Mouse (Mus musculus) spleen, adult 2 months (tissue): ENCODE data around the gene Gulp1. TPM values are rescaled to one million over a fixed set of nuclear protein-coding genes. Genes with fewer than 3 reads are reported as not detected.

Source experiments
- DNase-seq, 2 experiments: peaks; one replicate each; pipeline versions ENCODE4 v3.0.0 to v3.0.0-alpha.2; 2012 to 2021; ENCODE audit warnings: low spot score in 2 of 2, low read depth in 1 of 2
- H3K27ac ChIP-seq: fragments of 200-500 bp; 2 replicates; pipeline ENCODE4 v1.5.1; 2012; ENCODE audit warnings: low read length, inconsistent platforms; ENCODE audit not compliant: insufficient read depth
- H3K27me3 ChIP-seq: fragments of 200-500 bp; 2 replicates; pipeline ENCODE4 v1.6.1; 2012; ENCODE audit warnings: mild to moderate bottlenecking, moderate library complexity, low read length, inconsistent platforms; ENCODE audit not compliant: control insufficient read depth, insufficient read depth
- H3K36me3 ChIP-seq: fragments of 200-500 bp; 2 replicates; pipeline ENCODE4 v1.6.1; 2012; ENCODE audit warnings: mild to moderate bottlenecking, low read length, inconsistent platforms; ENCODE audit not compliant: control insufficient read depth, insufficient read depth
- H3K4me1 ChIP-seq: fragments of 200-500 bp; 2 replicates; pipeline ENCODE4 v1.6.1; 2011; ENCODE audit warnings: inconsistent platforms; ENCODE audit not compliant: control insufficient read depth, insufficient read depth, insufficient read length
- H3K4me3 ChIP-seq: fragments of 200-500 bp; 2 replicates; pipeline ENCODE4 v1.5.1; 2011; ENCODE audit warnings: mild to moderate bottlenecking, inconsistent platforms; ENCODE audit not compliant: insufficient read depth, insufficient read length; ENCODE audit errors: extremely low read depth
- CTCF ChIP-seq: fragments of 200-500 bp; IDR thresholded peaks from 2 replicates; pipeline ENCODE4 v1.5.1; 2011; ENCODE audit warnings: mild to moderate bottlenecking, inconsistent platforms; ENCODE audit not compliant: insufficient read depth, insufficient read length, insufficient replicate concordance; ENCODE audit errors: extremely low read depth
- POLR2A ChIP-seq: fragments of 200-500 bp; IDR thresholded peaks from 2 replicates; pipeline ENCODE4 v1.6.1; 2011; ENCODE audit warnings: low read depth, low read length, inconsistent platforms
- WGBS: fragments of 180-500 bp; shearing (Covaris S2); methylation state at CpG from one replicate; pipeline ENCODE4 v1.1.7; 2018; 5-methylcytosine and 5-hydroxymethylcytosine counted together
- polyA plus RNA-seq: library from polyadenylated mRNA; depleted of rRNA; stranded (reverse); fragments of >200 nt; gene quantifications from 2 replicates; pipeline ENCODE4 v1.2.3, GENCODE M21; 2012

Gene Gulp1
- polyA plus RNA-seq, 1 experiment, result 1.7 TPM

DNA sequence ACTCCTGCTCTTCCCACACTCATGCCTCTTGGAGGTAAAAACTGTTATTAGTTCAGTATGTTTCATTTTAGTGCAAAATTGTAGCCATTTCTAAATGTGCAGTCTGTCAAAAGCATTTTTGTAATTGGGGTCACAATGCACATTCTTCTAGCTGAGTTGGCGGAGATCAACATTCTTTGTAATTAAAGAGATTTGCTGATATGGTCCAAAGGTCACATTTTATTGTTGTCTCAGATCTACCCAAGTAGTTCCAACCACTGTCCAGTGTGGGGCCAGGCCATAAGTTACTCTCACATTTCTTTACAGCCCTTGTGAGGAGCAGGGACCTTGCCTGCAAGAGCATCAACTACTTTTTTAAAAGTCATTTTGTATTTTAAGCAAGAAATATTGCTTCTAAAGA, 24.7 kb downstream of the Gulp1 start:
- H3K4me1 ChIP-seq, result no peaks in the 10 kb centered on the region
- H3K4me3 ChIP-seq, result no peak overlapping the region
- H3K27ac ChIP-seq, result no peak overlapping the region
- TF ChIP-seq CTCF (no peak), POLR2A (no peak)
- 95% methylated on average over 1 of the region's 1 CpGs for WGBS
- DNase-seq, result no peak
- no peaks in the 10 kb centered on the region for H3K27me3 ChIP-seq
- no peaks in the 10 kb centered on the region for H3K36me3 ChIP-seq

DNA sequence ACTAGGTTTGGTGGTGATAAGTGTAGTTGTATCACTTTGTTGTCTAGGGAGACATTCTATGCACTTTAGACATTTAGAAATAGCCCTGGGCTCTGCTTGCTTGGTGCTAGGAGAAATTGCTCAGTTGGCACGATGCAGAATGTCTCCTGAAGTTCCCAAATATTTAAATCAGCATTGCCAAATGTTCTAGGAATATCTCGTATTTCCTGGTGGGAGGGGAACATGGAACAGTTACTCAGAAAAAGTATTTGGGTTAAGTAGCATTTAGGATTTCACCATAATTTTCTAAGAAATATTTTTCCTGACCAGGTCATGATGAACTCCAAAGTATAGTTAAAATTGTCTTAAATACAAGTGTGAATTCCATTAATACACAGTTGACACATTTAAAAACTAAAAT, 25.3 kb downstream of the Gulp1 start:
- no peaks in the 10 kb centered on the region for H3K4me1 ChIP-seq
- no peak overlapping the region for H3K4me3 ChIP-seq
- H3K27ac ChIP-seq, result no peak overlapping the region
- TF ChIP-seq POLR2A, result no peak
- no peak for TF ChIP-seq CTCF
- DNase-seq, result no peak
- H3K27me3 ChIP-seq, result no peaks in the 10 kb centered on the region
- no peaks in the 10 kb centered on the region for H3K36me3 ChIP-seq
- 69% methylated on average over 2 of the region's 2 CpGs for WGBS

DNA sequence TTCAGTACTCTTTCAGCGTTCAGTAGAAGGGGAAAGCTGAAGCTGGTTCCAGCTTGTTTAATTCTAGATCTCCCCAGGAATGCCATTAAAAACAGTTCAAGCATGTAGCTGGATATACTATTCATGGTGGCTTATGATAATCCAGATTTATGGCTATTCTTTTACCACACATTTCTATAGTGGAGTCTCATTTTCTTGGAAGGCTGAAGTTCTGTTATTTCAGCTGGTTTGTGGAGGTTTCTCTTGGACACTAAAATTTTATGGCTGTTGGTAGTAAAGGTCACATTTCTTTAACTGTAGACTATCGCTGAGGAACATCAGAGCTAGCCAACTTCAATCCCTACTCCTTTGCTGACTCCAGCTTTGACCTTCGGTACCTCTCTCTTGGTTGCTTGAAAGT, 29.1 kb downstream of the Gulp1 start:
- 87% methylated on average over 3 of the region's 3 CpGs for WGBS
- Histone ChIP-seq H3K36me3 (no peaks in the 10 kb centered on the region), H3K4me1 (no peaks in the 10 kb centered on the region), H3K4me3 (no peak overlapping the region), H3K27ac (no peak overlapping the region), H3K27me3 (no peaks in the 10 kb centered on the region)
- TF ChIP-seq POLR2A (no peak), CTCF (no peak)
- no peak for DNase-seq

DNA sequence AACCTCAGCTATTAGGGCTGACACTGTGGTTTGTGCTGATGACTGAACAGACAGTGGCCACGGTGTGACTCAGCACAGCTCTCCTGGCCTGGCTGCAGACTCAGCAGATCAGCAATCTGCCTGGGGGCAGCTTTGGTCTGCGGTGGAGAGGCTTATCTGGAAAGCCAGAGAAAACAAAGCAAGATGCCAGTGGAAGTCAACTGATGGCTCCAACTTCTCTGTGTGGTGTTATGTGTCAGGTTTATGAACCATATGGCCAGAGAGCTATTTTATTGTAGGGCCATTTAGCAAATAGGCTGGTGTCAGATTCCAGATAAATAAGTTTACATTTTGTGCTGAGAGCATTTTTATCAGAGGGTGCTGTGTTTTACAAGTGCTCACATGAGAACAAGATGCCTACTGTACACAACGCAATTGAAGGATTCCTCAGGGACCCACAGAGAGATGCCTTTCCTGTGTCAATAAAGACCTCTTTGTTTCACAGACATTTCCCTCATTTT, 33.6 kb downstream of the Gulp1 start:
- Histone ChIP-seq H3K4me3 (no peak overlapping the region), H3K4me1 (no peaks in the 10 kb centered on the region)

DNA sequence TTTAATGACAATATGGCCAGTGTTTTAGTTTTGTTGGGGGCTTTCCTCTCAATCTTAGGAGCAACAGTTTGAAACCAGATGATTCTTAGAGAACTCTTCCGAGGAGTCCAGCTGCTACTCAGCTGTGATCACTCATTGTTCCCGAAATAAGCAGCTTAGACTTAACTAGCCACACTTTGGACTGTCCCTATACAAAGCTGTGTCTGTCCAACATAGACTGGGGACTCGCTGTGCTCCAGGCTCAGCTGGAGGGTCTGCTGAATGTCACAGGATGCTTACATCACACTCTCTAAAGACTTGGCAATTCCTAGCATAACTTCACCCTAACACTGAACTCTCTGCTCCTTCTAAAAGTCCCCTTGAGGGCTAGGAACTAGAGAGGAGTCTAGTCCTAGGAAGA, 40.4 kb downstream of the Gulp1 start:
- 80% methylated on average over 3 of the region's 3 CpGs for WGBS
- Histone ChIP-seq H3K27me3 (no peaks in the 10 kb centered on the region), H3K4me3 (no peak overlapping the region), H3K36me3 (no peaks in the 10 kb centered on the region), H3K27ac (no peak overlapping the region), H3K4me1 (no peaks in the 10 kb centered on the region)
- TF ChIP-seq POLR2A (no peak), CTCF (no peak)
- DNase-seq, result no peak

More for the DNA sequence above, 33.6 kb downstream of the Gulp1 start:
- TF ChIP-seq POLR2A (no peak), CTCF (no peak)
- no peaks in the 10 kb centered on the region for H3K27me3 ChIP-seq
- no peaks in the 10 kb centered on the region for H3K36me3 ChIP-seq
- DNase-seq, result no peak
- H3K27ac ChIP-seq, result no peak overlapping the region
- 27% methylated on average over 3 of the region's 3 CpGs for WGBS

DNA sequence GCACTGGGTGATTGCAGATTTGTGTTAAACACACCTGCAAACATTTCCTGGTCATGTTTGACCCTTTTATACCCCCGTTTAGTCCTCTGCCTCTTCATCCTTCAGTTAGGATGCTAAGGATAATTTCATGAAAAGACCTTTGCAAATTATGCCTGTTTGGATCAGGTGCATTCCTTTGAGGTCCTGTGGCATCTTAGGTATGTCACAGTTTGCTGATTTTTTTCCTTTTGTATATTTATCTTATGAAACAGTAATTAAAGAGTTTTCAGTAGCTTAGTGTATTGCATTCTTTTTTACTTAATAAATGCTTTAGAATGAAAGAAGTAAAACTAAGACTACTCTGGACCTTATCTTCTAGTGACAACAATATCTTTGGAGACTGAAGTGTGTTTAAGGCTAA, 41.8 kb downstream of the Gulp1 start:
- DNase-seq, result no peak
- Histone ChIP-seq H3K4me3 (no peak overlapping the region), H3K36me3 (no peaks in the 10 kb centered on the region), H3K27me3 (no peaks in the 10 kb centered on the region), H3K27ac (no peak overlapping the region), H3K4me1 (no peaks in the 10 kb centered on the region)
- WGBS, result 73% methylated on average over 1 of the region's 1 CpGs
- TF ChIP-seq CTCF (no peak), POLR2A (no peak)

DNA sequence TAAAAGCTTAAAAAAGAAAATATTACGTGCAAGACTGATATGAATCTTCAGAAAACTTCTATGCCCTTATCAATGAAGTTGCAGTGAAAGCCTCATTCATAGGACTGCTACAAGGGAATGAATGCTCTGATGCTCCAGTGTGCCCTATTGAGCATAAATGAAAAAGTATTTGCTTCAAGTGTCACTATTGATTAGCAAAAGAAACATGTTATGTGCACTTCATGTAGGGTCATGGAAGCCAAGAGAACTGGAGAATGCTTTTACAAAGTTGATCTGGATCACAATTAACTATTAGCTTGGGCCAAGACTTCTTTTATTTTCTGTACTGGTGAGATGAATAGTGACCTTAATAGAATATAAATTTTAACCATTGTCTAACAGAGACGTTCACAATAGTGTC, 47.0 kb downstream of the Gulp1 start:
- Histone ChIP-seq H3K36me3 (no peaks in the 10 kb centered on the region), H3K27ac (no peak overlapping the region), H3K4me3 (no peak overlapping the region), H3K27me3 (no peaks in the 10 kb centered on the region), H3K4me1 (no peaks in the 10 kb centered on the region)
- WGBS, result 79% methylated on average over 2 of the region's 2 CpGs
- TF ChIP-seq CTCF (no peak), POLR2A (no peak)
- no peak for DNase-seq
